Mouse (Mus musculus) E14TG2a.4 (cell line): ENCODE measurements around the gene Sox9.

Source experiments
- H3K27me3 ChIP-seq: 2 replicates; pipeline ENCODE4 v1.6.1; 2014; ENCODE audit warnings: low read length, control low read depth; ENCODE audit not compliant: insufficient read depth
- H3K36me3 ChIP-seq: 2 replicates; pipeline ENCODE4 v1.6.1; 2014; ENCODE audit warnings: low read length, control low read depth; ENCODE audit not compliant: insufficient read depth
- H3K4me1 ChIP-seq: replicated peaks from 2 replicates; pipeline ENCODE4 v1.6.1; 2014; ENCODE audit warnings: low read depth, low read length, control low read depth
- H3K4me3 ChIP-seq: replicated peaks from 2 replicates; pipeline ENCODE4 v1.5.1; 2014; ENCODE audit warnings: mild to moderate bottlenecking, low read length
- H3K9me3 ChIP-seq: 2 replicates; pipeline ENCODE4 v1.6.1; 2014; ENCODE audit warnings: low read length, control low read depth
- CTCF ChIP-seq: conservative IDR thresholded peaks from 2 replicates; pipeline ENCODE4 v1.5.1; 2014; ENCODE audit warnings: low read length
- NANOG ChIP-seq: IDR thresholded peaks from 2 replicates; pipeline ENCODE4 v1.6.1; 2014; ENCODE audit warnings: borderline replicate concordance, low read length, mixed read lengths
- POU5F1 ChIP-seq: IDR thresholded peaks from 2 replicates; pipeline ENCODE4 v1.6.1; 2014; ENCODE audit warnings: low read length, borderline replicate concordance

Sox9 gene

DNA sequence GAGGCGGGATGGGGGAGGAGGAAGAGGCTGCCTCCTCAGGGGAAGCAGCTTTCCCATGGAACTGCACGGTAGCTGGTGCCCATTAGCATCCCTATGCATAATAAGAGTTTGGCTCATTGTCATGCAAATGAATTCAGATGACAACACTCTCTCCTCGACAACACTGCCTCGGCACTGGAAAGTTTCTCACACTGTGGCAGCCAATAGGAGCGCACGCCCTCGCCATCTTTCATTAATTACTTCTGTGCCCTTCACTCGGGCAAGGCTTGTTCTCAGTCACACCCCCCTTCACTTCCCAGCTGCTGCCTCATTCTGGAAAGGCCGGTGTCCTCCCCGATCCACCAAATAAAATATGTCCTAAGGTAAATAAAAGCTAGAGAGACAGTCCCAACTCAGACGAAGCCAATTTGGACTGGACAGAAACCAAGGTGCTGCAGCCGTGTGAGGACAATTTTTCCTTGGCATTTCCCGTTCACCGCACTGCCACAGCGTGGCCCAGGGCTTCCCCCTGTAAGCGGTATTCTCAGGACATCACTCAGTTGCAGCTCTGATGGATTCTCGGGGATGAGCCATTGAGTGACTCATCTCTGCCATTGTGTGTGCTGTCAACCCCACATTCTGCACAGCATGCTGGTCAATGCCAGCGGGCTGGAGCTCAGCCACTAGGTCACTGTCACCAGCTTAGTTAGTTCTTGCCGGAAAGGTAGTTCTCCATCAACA lies 29.3 kb downstream of the Sox9 start:
- Histone ChIP-seq H3K27me3 (peaks cover 43% of the 10 kb centered on the region), H3K9me3 (peaks cover 4% of the 10 kb centered on the region; the same call in 1 of the 2 replicates), H3K4me1 (peaks cover 19% of the 10 kb centered on the region), H3K4me3 (peak overlapping the region; percentile 46; the same call in 1 of the 2 replicates), H3K36me3 (no peaks in the 10 kb centered on the region)
- no peak for TF ChIP-seq NANOG
- no peak for TF ChIP-seq CTCF
- peak; percentile 91; the same call in 1 of the 2 replicates for TF ChIP-seq POU5F1

DNA sequence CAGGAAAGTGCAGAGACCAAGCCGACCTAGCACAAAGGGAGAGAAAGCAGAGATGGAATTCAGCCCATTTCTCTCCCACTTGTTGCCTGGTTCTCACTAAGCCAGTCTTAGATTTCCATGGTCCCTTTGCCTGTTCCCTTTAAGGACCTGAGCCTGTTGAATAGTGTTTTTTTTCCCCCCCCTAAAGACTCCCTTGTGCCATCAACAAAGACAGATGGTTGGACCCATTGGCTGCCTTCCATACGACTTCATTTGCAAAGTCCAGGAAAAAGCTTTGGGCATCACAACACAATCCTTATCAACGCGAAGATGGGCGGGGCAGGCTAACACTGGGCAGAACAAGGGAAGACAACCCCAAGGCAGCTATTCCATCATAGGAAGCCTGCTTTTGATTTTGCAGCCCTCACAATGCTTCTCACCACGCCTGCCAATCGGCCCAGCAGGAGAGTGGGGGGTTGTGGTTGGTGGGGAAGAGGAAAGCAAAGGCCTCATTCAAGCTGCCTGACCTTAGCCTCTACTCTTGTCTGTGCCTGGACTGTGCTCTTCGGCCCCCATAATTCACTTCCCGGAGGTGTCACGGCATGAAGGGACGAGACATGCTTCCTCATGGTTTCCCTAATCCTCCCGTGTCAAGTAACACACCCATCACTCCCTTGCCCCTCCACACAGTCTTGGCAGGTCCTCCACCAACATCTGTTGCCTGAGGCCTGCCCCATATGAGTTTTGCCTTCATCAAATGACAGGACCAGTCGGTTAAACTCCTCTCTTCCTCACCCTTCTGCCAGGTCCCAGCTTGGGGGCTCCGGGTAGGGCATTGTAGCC lies 36.0 kb downstream of the Sox9 start:
- Histone ChIP-seq H3K36me3 (no peaks in the 10 kb centered on the region), H3K27me3 (peaks cover 23% of the 10 kb centered on the region), H3K4me1 (peaks cover 19% of the 10 kb centered on the region), H3K4me3 (no peak overlapping the region), H3K9me3 (peaks cover 20% of the 10 kb centered on the region)
- no peak for TF ChIP-seq NANOG
- no peak for TF ChIP-seq CTCF
- TF ChIP-seq POU5F1, result no peak

DNA sequence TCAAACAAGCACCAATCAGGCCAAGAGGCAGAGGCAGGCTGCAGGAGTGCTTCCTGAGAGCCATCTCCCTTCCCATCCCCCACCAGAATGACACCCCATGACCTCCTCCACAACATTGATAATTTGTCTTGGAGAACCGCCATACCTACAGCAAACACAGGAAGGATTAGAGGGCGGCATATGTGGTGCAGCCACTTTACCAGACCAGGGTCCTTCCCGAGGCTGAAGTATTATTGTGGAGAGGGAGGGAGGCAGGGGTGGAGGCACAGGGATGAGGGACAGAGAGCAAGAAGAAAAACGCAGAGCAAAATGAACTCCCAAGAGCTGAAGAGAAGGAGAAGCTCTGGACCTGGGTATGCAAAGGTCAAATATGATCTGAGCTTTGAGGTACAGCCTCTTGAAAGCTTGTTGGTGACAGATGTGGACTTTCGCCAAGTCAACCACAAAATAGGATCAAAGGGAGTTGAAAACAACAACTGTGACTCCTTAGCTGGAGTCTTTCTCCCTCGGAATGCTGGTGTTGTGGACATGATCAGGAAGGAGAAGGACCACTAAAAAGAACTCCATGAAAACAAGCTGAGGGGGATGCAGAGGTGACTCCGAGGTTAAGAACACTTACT lies 36.7 kb downstream of the Sox9 start:
- H3K9me3 ChIP-seq, result peaks cover 20% of the 10 kb centered on the region
- TF ChIP-seq POU5F1, result no peak
- TF ChIP-seq NANOG, result no peak
- no peak for TF ChIP-seq CTCF
- no peaks in the 10 kb centered on the region for H3K36me3 ChIP-seq
- H3K27me3 ChIP-seq, result peaks cover 17% of the 10 kb centered on the region
- H3K4me3 ChIP-seq, result no peak overlapping the region
- peaks cover 14% of the 10 kb centered on the region for H3K4me1 ChIP-seq

GRCm38 (mm10) chr11:112821536-112821935 lies 39.5 kb downstream of the Sox9 start:
- no peak for TF ChIP-seq CTCF
- TF ChIP-seq POU5F1, result no peak
- TF ChIP-seq NANOG, result no peak
- Histone ChIP-seq H3K36me3 (no peaks in the 10 kb centered on the region), H3K4me1 (peaks cover 11% of the 10 kb centered on the region), H3K27me3 (peaks cover 13% of the 10 kb centered on the region), H3K4me3 (no peak overlapping the region), H3K9me3 (peaks cover 27% of the 10 kb centered on the region)

DNA sequence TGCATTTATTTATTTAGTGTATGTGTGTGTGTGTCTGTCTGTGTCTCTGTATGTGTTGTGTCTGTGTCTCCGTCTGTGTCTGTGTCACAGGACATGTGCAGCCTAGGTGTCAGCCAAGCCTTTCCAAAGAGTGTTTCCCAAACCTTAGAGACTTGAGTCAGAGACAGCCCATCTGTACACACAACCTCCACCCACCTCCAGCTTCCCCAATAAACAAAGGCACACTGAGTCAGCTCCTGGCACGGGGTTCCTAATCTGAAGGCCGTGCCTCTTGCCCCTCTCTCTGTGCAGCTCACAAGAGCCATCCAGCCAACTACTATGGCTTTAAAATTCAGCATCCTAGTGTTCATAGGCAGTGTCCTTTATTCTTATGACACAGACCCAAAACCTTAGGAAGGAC lies 42.1 kb downstream of the Sox9 start:
- TF ChIP-seq CTCF, result no peak
- TF ChIP-seq NANOG, result no peak
- no peak for TF ChIP-seq POU5F1
- H3K4me3 ChIP-seq, result no peak overlapping the region
- peaks cover 7% of the 10 kb centered on the region for H3K9me3 ChIP-seq
- no peaks in the 10 kb centered on the region for H3K36me3 ChIP-seq
- peaks cover 11% of the 10 kb centered on the region; the same call in 1 of the 2 replicates for H3K4me1 ChIP-seq
- H3K27me3 ChIP-seq, result peaks cover 5% of the 10 kb centered on the region; the same call in 1 of the 2 replicates

DNA sequence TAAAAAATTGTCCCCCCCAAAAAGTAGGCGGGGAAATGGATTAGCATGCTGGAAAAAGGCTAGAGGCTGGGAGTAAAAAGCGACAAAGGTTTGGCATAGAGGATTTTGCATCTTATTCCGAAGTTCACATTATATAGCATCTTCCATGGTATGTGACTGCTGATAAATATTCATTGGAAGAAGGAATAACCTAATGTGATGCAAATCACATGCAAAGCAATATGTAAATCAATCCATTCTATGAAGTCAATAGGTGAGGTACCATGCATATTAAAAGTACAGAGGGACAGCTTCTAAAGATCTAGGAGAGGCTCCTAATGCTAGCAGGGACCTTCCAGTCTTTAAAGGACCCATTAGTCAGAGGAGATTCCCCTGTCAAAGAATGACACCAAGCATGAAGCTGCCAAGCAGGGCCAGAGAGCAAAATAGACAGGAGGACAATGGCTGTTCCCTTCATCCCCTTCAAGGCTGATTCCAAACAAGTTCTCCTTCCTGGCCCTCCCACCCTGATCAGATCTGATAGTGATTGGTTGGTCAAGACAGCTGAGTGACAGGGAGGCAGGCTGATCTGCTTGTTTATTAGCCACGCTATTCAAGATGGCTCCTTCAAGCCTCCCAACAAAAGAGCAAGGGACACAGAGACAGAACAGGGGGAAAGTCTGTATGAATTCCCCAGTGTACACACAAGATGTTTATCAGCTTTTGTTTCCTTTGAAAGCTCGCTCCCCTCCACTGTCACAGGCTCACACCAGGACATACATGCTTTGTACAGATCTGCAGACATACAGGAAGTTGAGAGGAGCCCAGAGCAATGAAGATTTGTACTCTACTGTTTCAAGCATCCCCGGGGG lies 44.4 kb downstream of the Sox9 start:
- peaks cover 7% of the 10 kb centered on the region for H3K9me3 ChIP-seq
- no peak overlapping the region for H3K4me3 ChIP-seq
- peaks cover 5% of the 10 kb centered on the region; the same call in 1 of the 2 replicates for H3K4me1 ChIP-seq
- H3K27me3 ChIP-seq, result peaks cover 23% of the 10 kb centered on the region
- H3K36me3 ChIP-seq, result no peaks in the 10 kb centered on the region
- TF ChIP-seq CTCF (no peak), NANOG (no peak), POU5F1 (no peak)

DNA sequence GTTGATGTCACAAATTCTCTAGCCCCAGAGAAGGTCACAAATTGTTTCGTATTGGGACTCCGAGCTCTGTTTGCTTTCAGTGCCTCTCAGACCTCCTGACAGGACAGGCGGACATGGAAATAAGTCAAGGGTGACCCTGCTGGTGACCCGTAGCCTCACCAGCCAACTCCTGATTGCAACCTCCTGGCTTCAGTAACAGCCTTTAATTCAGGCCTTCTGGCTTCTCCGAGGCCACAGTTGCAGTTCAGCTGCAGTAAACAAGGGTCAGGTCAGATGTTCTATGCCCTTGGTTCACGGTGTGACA lies 45.0 kb downstream of the Sox9 start:
- Histone ChIP-seq H3K27me3 (peaks cover 23% of the 10 kb centered on the region), H3K36me3 (no peaks in the 10 kb centered on the region), H3K9me3 (peaks cover 7% of the 10 kb centered on the region), H3K4me1 (peaks cover 5% of the 10 kb centered on the region; the same call in 1 of the 2 replicates), H3K4me3 (no peak overlapping the region)
- no peak for TF ChIP-seq POU5F1
- TF ChIP-seq NANOG, result no peak
- no peak for TF ChIP-seq CTCF
